Mouse (Mus musculus): ENCODE data around the gene Gm26920. TPM values are rescaled to one million over a fixed set of nuclear protein-coding genes. Genes with fewer than 3 reads are reported as not detected.

Gm26920 gene
- not detected for polyA plus RNA-seq (2014; fragmentation: Illumina TruSeq; extraction: RNeasy Lipid Tissue Mini Kit (QIAGEN cat#74804); ENCODE audit: low read depth, low replicate concordance)

DNA sequence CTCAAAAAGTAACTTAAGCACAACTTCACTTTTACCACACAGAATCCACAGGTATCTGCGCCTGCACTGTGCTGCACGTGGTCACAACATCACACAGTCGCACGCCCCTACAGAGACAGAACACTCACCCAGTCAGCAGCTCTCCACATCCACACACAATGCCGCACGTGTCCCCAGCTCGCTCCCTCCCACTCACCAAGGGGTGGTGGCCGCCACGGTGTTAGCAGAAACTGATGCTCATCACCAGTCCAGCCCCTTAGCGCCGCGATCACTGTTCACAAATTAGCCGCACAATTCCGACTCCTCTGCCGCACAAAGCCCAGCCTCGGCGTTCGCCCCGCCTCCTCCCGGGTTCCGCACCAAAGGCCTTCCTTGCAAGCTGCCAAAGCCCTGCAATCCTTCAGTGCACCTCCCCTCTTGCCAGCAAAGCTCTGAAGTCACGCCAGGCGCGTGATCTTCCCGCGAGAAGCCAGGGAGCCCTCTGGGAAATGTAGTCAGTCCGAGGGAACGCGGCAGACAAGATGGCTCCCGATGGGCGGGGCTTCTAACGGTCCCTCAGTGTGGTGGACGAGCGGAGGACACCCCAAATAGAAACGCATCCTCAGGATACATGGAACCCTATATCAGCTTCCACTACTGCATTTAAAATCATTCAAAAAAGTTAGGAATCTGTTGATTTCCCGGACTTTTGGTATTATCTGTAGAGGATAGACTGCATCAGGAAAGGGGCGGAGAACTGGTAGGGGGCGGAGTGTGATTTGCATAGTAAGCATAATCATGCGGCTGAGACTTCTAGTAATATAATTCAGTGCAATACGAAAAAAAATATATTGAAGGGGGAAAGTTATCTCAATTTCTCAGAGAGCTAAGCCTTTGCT, at the start of gene Gm26920, which contains the start of gene Zfp566:
Gm26920 (minus strand) TSS at position 319 of the 878 bp plus-strand sequence.
Zfp566 (minus strand) TSS at position 436 of the 878 bp plus-strand sequence.

DNA sequence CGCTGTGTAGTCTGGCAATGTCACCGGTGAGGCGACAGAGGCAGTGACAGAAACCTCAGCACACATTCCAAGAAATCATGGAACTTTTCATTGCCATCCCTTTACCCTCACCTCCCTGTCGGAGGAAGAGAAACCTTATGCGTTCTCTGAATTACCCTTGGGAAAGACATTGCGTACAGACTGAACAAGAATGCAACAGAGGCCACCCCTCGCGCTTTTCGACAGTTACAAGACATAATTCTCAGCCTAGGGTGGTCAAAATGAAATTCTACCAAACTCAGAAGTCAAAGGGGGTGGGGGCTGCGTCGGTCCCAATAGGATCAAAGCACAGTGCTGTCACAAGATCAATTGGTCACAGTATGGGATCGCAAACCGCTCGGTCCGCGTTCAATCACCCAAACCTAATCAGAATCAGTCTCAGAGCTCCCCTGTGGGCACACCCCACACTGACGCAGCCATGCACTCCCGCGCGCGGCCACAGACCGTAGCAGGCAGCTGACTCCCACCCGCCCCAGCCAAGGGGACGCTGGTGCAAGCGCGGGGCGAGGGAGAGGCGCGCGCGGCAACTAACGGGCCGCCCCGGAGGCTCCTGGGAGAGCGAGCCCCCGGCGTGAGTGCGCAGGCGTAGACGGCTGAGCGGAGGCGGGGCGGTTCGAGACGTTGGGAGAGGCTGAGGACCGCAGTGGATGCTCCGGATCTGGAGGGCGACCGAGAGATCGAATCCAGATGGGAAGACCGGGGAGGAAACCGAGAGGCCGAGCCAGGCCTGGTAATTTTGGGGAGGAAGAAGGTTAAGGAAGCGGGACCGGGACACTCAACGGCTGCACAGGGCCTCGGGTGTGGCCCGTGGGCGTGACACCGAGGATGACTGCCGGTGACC, 31.3 kb upstream of the Gm26920 start, which contains the start of gene Zfp382:
Zfp382 (plus strand) TSS at position 635 of the 880 bp plus-strand sequence.

DNA sequence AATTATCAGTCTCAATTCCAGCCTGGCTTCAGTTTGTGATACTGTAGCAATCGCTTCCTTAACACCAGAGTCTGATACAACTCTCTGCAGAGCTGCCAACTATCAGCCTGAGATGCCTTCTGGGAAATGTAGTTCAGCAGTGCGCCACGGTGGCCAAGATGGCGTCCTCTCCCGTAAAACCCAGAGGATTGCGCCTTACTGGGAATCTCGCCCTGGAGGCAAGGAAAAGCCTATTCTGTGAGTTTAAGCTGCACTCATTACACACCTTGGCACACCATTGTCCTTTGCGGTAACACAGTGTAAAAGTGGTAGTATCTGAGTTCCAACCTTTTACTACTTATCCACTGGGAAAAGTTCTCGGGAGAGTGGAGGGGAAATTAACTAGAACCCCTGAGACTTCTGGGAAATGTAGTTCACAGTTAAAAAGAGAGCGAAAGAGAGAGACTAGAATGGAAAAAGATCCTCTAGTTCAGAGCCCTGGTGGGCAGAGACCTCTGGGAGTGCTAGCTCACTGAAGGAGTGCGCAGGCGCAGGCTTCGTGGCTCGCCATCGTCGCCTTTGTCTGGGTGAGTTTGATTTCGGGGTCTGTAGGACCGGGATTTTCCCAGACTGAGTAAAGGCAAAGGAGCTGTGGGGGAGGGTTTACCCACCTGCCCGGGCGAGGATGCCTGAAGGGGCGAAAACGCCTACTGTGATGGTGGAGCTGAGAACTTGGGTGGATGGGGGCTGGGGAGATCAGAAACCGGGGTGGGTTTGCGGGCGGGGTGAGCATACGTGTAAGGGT, 4.6 kb upstream of the Gm26920 start, which contains the start of gene Zfp260:
Zfp260 (plus strand) TSS at position 132 of the 784 bp plus-strand sequence.

DNA sequence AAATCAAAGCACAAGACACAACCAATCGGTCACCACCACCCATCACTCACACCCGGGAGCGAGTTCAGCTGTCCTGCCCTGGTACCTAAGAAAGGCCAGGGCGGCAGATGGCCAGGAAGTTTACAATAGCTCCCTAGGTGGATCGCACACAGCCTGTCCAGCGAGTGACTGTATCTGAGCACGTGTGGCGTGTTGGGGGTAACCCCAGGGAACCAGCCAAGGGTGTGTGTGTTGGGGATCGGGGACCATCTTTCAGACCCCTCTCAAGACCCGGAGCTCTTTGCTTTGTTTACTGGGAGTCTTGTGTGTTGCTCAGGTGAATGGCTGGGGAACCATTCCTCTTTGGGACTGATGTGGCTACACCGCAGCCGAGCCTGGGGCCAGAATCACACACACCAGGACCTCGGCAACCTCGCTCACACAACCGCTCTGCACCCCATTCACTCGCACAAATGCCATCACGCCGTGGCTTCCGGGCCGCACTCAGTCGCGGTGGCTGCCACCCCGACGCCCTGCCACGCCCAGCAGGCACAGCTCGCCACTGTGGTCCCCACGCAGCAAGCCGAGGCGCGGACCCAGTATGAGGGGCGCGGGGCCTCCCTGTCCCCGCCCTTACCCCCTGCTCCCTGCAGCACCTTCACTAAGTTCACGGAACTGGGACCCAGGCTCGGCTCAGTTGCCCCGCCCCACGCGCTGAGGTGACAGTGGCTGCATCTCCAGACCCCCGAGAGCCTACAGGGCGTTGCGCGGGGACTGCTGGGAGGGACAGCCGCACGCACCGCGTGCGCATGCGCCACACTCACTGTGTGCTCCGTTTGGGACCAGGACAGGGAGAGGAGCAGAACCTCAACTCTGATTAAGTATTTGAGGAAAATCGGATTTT, 17.8 kb downstream of the Gm26920 start, which contains the start of gene Zfp82:
Zfp82 (minus strand) TSS at position 755 of the 883 bp plus-strand sequence.

DNA sequence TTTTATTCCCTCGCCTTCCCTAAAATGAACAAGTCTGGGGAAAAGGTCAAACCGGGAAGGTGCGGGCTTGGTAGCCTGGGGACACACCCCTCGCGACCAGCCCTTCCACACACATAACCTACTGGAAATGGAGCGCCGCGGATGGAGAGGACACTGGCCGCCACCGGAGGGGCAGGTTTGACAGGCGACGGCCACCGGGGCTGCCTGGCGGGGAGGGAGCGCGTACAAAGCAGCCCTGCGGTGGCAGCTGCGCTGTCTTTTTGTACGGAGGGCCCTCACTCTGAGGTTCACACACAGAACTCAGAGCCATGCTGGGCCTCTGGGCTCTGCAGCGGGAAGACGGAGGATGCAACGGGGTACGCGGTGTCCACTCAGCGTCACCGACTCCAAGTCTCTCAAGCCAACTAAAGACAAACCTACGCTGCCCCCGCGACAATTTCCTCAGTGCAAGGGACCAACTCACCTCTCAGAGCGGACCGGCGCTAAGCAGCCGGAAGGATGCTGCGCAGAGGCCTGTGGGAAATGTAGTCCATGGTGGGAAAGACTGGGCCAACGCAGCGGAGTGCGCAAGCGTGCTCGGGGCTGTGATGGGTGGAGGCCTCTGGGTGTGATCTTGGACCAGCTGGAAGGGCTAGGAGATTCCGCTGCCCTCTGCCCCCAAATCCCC, 39.2 kb downstream of the Gm26920 start, which contains the start of gene Zfp14:
Zfp14 (minus strand) TSS at position 499 of the 667 bp plus-strand sequence.

Other genes with a start within 250 kb of the Gm26920 start
- 2.3 TPM for gene Zfp940, start 236.7 kb downstream of the Gm26920 start, polyA plus RNA-seq (2014; fragmentation: Illumina TruSeq; extraction: RNeasy Lipid Tissue Mini Kit (QIAGEN cat#74804); ENCODE audit: low read depth, low replicate concordance)
- 21.9 TPM for gene Zfp420, start 230.4 kb downstream of the Gm26920 start, polyA plus RNA-seq (2014; fragmentation: Illumina TruSeq; extraction: RNeasy Lipid Tissue Mini Kit (QIAGEN cat#74804); ENCODE audit: low read depth, low replicate concordance)
- gene Zfp27, start 183.8 kb downstream of the Gm26920 start, polyA plus RNA-seq (2014; fragmentation: Illumina TruSeq; extraction: RNeasy Lipid Tissue Mini Kit (QIAGEN cat#74804); ENCODE audit: low read depth, low replicate concordance), result 5.2 TPM
- gene Zfp383, start 182.2 kb downstream of the Gm26920 start, polyA plus RNA-seq (2014; fragmentation: Illumina TruSeq; extraction: RNeasy Lipid Tissue Mini Kit (QIAGEN cat#74804); ENCODE audit: low read depth, low replicate concordance), result 8.7 TPM
- 5.9 TPM for gene Zfp74, start 136.3 kb downstream of the Gm26920 start, polyA plus RNA-seq (2014; fragmentation: Illumina TruSeq; extraction: RNeasy Lipid Tissue Mini Kit (QIAGEN cat#74804); ENCODE audit: low read depth, low replicate concordance)
- gene Zfp568, start 106.5 kb downstream of the Gm26920 start, polyA plus RNA-seq (2014; fragmentation: Illumina TruSeq; extraction: RNeasy Lipid Tissue Mini Kit (QIAGEN cat#74804); ENCODE audit: low read depth, low replicate concordance), result 6.9 TPM
- gene Zfp14, start 39.0 kb downstream of the Gm26920 start, polyA plus RNA-seq (2014; fragmentation: Illumina TruSeq; extraction: RNeasy Lipid Tissue Mini Kit (QIAGEN cat#74804); ENCODE audit: low read depth, low replicate concordance), result 5.6 TPM
- gene Zfp82, start 17.5 kb downstream of the Gm26920 start, polyA plus RNA-seq (2014; fragmentation: Illumina TruSeq; extraction: RNeasy Lipid Tissue Mini Kit (QIAGEN cat#74804); ENCODE audit: low read depth, low replicate concordance), result 3.4 TPM
- gene Zfp566, start 117 bp upstream of the Gm26920 start, polyA plus RNA-seq (2014; fragmentation: Illumina TruSeq; extraction: RNeasy Lipid Tissue Mini Kit (QIAGEN cat#74804); ENCODE audit: low read depth, low replicate concordance), result 3.4 TPM
- gene Zfp260, start 4.4 kb upstream of the Gm26920 start, polyA plus RNA-seq (2014; fragmentation: Illumina TruSeq; extraction: RNeasy Lipid Tissue Mini Kit (QIAGEN cat#74804); ENCODE audit: low read depth, low replicate concordance), result 139 TPM
- 2.6 TPM for gene Zfp382, start 31.5 kb upstream of the Gm26920 start, polyA plus RNA-seq (2014; fragmentation: Illumina TruSeq; extraction: RNeasy Lipid Tissue Mini Kit (QIAGEN cat#74804); ENCODE audit: low read depth, low replicate concordance)
- 41.6 TPM for gene Zfp146, start 79.3 kb upstream of the Gm26920 start, polyA plus RNA-seq (2014; fragmentation: Illumina TruSeq; extraction: RNeasy Lipid Tissue Mini Kit (QIAGEN cat#74804); ENCODE audit: low read depth, low replicate concordance)
- 2.4 TPM for gene Cox7a1, start 93.7 kb upstream of the Gm26920 start, polyA plus RNA-seq (2014; fragmentation: Illumina TruSeq; extraction: RNeasy Lipid Tissue Mini Kit (QIAGEN cat#74804); ENCODE audit: low read depth, low replicate concordance)
- 84.3 TPM for gene Capns1, start 108.4 kb upstream of the Gm26920 start, polyA plus RNA-seq (2014; fragmentation: Illumina TruSeq; extraction: RNeasy Lipid Tissue Mini Kit (QIAGEN cat#74804); ENCODE audit: low read depth, low replicate concordance)
- gene Polr2i, start 141.5 kb upstream of the Gm26920 start, polyA plus RNA-seq (2014; fragmentation: Illumina TruSeq; extraction: RNeasy Lipid Tissue Mini Kit (QIAGEN cat#74804); ENCODE audit: low read depth, low replicate concordance), result 1.5 TPM
- 5.3 TPM for gene Tbcb, start 141.9 kb upstream of the Gm26920 start, polyA plus RNA-seq (2014; fragmentation: Illumina TruSeq; extraction: RNeasy Lipid Tissue Mini Kit (QIAGEN cat#74804); ENCODE audit: low read depth, low replicate concordance)
- not detected for gene Ovol3, start 145.3 kb upstream of the Gm26920 start, polyA plus RNA-seq (2014; fragmentation: Illumina TruSeq; extraction: RNeasy Lipid Tissue Mini Kit (QIAGEN cat#74804); ENCODE audit: low read depth, low replicate concordance)
- not detected for gene Thap8, start 189.7 kb upstream of the Gm26920 start, polyA plus RNA-seq (2014; fragmentation: Illumina TruSeq; extraction: RNeasy Lipid Tissue Mini Kit (QIAGEN cat#74804); ENCODE audit: low read depth, low replicate concordance)
- gene Wdr62, start 190.0 kb upstream of the Gm26920 start, polyA plus RNA-seq (2014; fragmentation: Illumina TruSeq; extraction: RNeasy Lipid Tissue Mini Kit (QIAGEN cat#74804); ENCODE audit: low read depth, low replicate concordance), result 0.69 TPM
- 7.0 TPM for gene Clip3, start 201.3 kb upstream of the Gm26920 start, polyA plus RNA-seq (2014; fragmentation: Illumina TruSeq; extraction: RNeasy Lipid Tissue Mini Kit (QIAGEN cat#74804); ENCODE audit: low read depth, low replicate concordance)
- gene Alkbh6, start 218.3 kb upstream of the Gm26920 start, polyA plus RNA-seq (2014; fragmentation: Illumina TruSeq; extraction: RNeasy Lipid Tissue Mini Kit (QIAGEN cat#74804); ENCODE audit: low read depth, low replicate concordance), result 5.6 TPM
- 1.7 TPM for gene Syne4, start 224.4 kb upstream of the Gm26920 start, polyA plus RNA-seq (2014; fragmentation: Illumina TruSeq; extraction: RNeasy Lipid Tissue Mini Kit (QIAGEN cat#74804); ENCODE audit: low read depth, low replicate concordance)
- gene E130208F15Rik, start 231.3 kb upstream of the Gm26920 start, polyA plus RNA-seq (2014; fragmentation: Illumina TruSeq; extraction: RNeasy Lipid Tissue Mini Kit (QIAGEN cat#74804); ENCODE audit: low read depth, low replicate concordance), result 1.8 TPM
- gene Sdhaf1, start 233.5 kb upstream of the Gm26920 start, polyA plus RNA-seq (2014; fragmentation: Illumina TruSeq; extraction: RNeasy Lipid Tissue Mini Kit (QIAGEN cat#74804); ENCODE audit: low read depth, low replicate concordance), result 2.2 TPM